Mouse (Mus musculus) forebrain, embryonic 12.5 days (tissue): ENCODE data around the gene Srxn1. TPM values are rescaled to one million over a fixed set of nuclear protein-coding genes. Genes with fewer than 3 reads are reported as not detected.

Experiments
- ATAC-seq: fragments of 200-750 bp; cut with Nextera tagmentation; 2 replicates; pipeline ENCODE4 v1.8.0; 2017; ENCODE audit warnings: moderate TSS enrichment; ENCODE audit not compliant: low FRiP score
- H3K27ac ChIP-seq: fragments of 300-500 bp; sonication (generic); 2 replicates; pipeline ENCODE4 v1.5.1; 2016; ENCODE audit warnings: mild to moderate bottlenecking
- H3K27me3 ChIP-seq: fragments of 300-500 bp; sonication (generic); 2 replicates; pipeline ENCODE4 v1.6.1; 2016; ENCODE audit warnings: mild to moderate bottlenecking
- H3K36me3 ChIP-seq: fragments of 300-500 bp; sonication (generic); replicated peaks from 2 replicates; pipeline ENCODE4 v1.6.1; 2016; ENCODE audit warnings: mild to moderate bottlenecking
- H3K4me1 ChIP-seq: fragments of 300-500 bp; sonication (generic); 2 replicates; pipeline ENCODE4 v1.6.1; 2016
- H3K4me2 ChIP-seq: fragments of 300-500 bp; sonication (generic); 2 replicates; pipeline ENCODE4 v1.6.1; 2016; ENCODE audit warnings: mild to moderate bottlenecking, moderate library complexity
- H3K4me3 ChIP-seq: fragments of 300-500 bp; sonication (generic); replicated peaks from 2 replicates; pipeline ENCODE4 v1.5.1; 2016; ENCODE audit warnings: mild to moderate bottlenecking
- H3K9ac ChIP-seq: fragments of 300-500 bp; sonication (generic); 2 replicates; pipeline ENCODE4 v1.6.1; 2016; ENCODE audit warnings: mild to moderate bottlenecking
- H3K9me3 ChIP-seq: fragments of 300-500 bp; sonication (generic); 2 replicates; pipeline ENCODE4 v1.6.1; 2016
- WGBS: fragments of 180-500 bp; shearing (Covaris S2); methylation state at CpG from one replicate; pipeline ENCODE4 v1.1.7; 2016; 5-methylcytosine and 5-hydroxymethylcytosine counted together
- polyA plus RNA-seq: library from polyadenylated mRNA; unstranded; fragments of >200 nt; fragmentation: Nextera tagmentation; extraction: Ambion mirVana; gene quantifications from 2 replicates; pipeline ENCODE4 v1.2.1, GENCODE M21; 2016

Gene Srxn1
- polyA plus RNA-seq, 1 experiment from 2014 or later = 12.9 TPM

DNA sequence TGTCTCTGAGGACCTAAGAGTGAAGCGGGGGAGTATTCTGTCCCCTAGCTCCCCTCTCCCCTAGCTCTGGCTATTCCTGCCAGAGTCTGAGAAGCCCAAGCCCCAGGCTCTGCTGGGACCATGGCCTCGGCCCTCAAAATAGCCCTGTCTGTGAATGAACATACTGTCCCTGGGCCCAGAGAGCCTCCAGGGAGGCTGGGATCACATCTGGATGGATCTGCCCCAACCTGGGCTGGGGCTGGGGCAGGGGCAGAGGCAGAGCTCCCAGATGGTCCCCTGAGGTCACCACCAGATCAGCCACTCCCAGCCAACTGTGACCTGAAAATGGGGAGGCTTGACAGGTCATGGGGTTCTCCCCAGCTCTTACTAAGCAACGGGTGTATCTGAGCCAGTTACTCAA is 41.8 kb downstream of the Srxn1 start:
- Histone ChIP-seq H3K4me1 (peaks cover 29% of the 10 kb centered on the region), H3K9me3 (no peaks in the 10 kb centered on the region), H3K36me3 (no peaks in the 10 kb centered on the region), H3K4me3 (no peak overlapping the region), H3K27me3 (peaks cover 62% of the 10 kb centered on the region), H3K4me2 (no peak overlapping the region), H3K27ac (no peak overlapping the region), H3K9ac (no peak overlapping the region)
- ATAC-seq = no peak
- WGBS = 74% methylated on average over 3 of the region's 3 CpGs

DNA sequence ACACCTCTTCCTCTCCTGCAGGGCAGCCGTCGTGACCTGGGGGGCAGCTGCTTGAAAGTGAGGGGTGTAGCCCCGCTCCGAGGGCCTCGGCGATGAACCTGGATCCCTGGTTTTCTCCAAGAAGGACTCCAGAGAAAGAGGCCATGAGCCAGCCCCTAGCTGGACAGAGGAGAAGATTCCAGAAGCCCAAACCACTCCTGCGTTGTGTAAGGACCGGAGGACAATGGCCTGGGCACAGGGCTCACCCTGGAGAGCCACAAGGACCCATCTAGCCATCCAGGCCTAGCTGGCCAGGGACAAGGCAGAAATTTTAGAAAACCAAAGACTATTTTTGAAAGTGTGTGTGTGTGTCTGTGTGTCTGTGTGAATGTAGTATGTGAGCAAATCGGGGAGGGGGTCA is 43.4 kb downstream of the Srxn1 start:
- Histone ChIP-seq H3K9me3 (no peaks in the 10 kb centered on the region), H3K4me3 (no peak overlapping the region), H3K36me3 (no peaks in the 10 kb centered on the region), H3K9ac (no peak overlapping the region), H3K27me3 (peaks cover 46% of the 10 kb centered on the region), H3K4me1 (peaks cover 13% of the 10 kb centered on the region), H3K4me2 (no peak overlapping the region), H3K27ac (no peak overlapping the region)
- no peak for ATAC-seq
- WGBS = 92% methylated on average over 9 of the region's 9 CpGs

DNA sequence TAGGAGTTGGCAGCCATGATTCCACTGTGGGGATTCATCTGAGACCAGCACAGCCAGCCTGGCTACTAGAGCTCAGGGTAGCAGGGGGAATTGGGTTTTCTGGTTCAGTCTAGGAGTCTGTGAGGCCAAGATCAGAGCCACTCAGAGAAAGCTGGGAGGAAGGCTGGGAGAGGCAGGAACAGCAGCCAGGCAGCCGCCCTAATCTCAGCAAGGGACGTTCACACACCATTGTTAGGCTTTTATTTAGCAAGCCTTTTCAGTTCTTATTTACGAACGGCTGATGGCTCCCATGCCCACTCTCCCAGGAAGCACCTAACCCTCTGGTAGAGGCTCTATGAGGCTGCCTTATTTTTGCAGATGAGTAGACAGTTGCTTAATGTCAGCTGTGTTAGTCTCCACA is 44.6 kb downstream of the Srxn1 start:
- no peak overlapping the region for H3K4me2 ChIP-seq
- H3K9ac ChIP-seq = no peak overlapping the region
- H3K27me3 ChIP-seq = peaks cover 34% of the 10 kb centered on the region
- no peak overlapping the region for H3K4me3 ChIP-seq
- peaks cover 8% of the 10 kb centered on the region; the same call in 1 of the 2 replicates for H3K4me1 ChIP-seq
- H3K36me3 ChIP-seq = no peaks in the 10 kb centered on the region
- H3K9me3 ChIP-seq = no peaks in the 10 kb centered on the region
- ATAC-seq = no peak
- WGBS = 14% methylated on average over 4 of the region's 4 CpGs
- H3K27ac ChIP-seq = no peak overlapping the region

DNA sequence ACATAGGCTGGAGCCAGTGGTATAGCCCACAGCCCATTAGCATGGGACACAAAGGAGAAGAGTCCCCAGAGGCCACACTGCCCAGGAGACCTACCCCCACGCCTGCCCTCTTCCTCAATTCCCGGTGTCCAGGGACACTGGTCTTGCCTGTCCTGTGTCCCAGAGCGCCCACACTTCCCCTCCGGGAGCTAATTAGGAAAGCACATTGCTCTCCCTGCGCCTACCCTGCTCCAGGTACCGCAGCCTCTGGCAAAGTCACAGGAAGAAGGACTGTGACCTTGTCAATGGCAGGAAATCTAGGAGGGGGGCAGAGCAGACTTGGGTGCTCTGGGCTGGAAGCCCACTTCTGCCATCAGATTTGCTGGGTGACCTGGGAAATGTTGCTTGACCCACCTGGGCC is 45.1 kb downstream of the Srxn1 start:
- no peaks in the 10 kb centered on the region for H3K9me3 ChIP-seq
- H3K27ac ChIP-seq = no peak overlapping the region
- WGBS = 65% methylated on average over 6 of the region's 6 CpGs
- H3K9ac ChIP-seq = no peak overlapping the region
- no peak overlapping the region for H3K4me3 ChIP-seq
- peaks cover 29% of the 10 kb centered on the region for H3K27me3 ChIP-seq
- H3K4me1 ChIP-seq = peaks cover 9% of the 10 kb centered on the region
- H3K36me3 ChIP-seq = no peaks in the 10 kb centered on the region
- no peak for ATAC-seq
- no peak overlapping the region for H3K4me2 ChIP-seq

DNA sequence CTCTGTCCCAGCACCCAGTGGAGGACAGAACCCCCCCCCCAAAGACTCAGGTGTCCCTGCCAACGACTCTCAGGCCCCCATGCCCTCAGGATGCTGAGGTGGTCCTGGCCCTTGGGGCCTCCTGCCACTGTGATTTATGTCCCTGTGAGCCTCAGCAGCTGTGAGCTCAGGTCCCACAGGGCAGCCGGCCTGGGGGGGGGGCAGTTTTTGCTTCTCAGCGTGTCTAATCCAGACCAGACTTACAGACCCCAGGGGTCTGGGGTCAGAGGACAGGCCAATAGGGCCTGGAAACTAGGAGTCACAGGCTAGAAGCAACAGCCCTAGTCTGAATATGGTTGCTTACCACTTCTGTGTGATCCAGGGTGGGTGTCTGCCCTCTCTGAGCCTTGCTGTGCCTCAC is 48.0 kb downstream of the Srxn1 start:
- no peak overlapping the region for H3K27ac ChIP-seq
- no peaks in the 10 kb centered on the region for H3K9me3 ChIP-seq
- H3K4me2 ChIP-seq = no peak overlapping the region
- WGBS = 45% methylated on average over 3 of the region's 3 CpGs
- ATAC-seq = no peak
- H3K4me1 ChIP-seq = peaks cover 14% of the 10 kb centered on the region
- H3K27me3 ChIP-seq = peaks cover 4% of the 10 kb centered on the region; the same call in 1 of the 2 replicates
- no peak overlapping the region for H3K9ac ChIP-seq
- H3K4me3 ChIP-seq = no peak overlapping the region
- H3K36me3 ChIP-seq = no peaks in the 10 kb centered on the region

DNA sequence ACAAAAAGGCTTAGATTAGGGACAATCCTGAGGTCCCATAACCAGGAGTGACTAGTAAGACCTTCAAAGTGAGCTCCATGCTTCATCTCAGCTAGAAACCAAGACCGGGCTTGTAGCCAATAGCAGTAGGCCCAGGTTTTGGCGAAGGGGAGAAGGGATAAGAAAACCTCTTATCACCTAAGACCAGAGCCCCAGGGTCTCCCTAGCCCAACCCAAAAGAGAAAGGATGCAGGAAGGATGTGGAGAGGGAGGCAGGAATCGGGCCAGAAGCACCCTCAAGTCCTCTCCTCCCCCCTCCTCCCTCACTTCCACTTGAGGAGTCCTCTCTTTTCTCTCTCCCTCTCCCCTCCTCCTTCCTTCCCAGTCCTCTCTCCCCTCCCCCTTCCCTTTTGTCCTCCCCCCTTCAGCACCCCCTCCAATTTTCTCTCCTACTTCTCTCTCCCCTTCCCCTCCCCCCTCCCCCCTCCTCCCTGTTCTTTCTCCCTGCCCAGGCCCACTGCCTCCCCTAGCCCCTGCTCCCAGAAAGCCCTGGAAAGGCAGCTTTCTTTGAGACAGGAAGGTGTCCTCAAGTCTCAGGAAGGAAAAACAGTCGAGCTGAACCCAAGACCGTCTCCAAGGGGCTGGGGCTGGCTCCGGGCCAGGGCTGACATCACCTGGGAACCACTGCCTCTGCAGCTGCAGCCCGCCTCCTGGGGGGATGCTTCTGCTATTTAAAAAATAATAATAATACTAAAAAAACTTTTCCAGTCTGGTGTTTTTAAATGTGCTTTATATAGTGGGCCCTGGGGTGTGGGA is 50.3 kb downstream of the Srxn1 start:
- WGBS = 43% methylated on average over 7 of the region's 7 CpGs
- Histone ChIP-seq H3K27ac (peak overlapping the region; percentile 50; the same call in 1 of the 2 replicates), H3K27me3 (no peaks in the 10 kb centered on the region; the same call in 1 of the 2 replicates), H3K4me3 (no peak overlapping the region), H3K9me3 (0 out of 2 replicates have a peak, but pooled peaks cover 2% of the 10 kb centered on the region), H3K36me3 (no peaks in the 10 kb centered on the region), H3K4me2 (peak overlapping the region; percentile 8; the same call in 1 of the 2 replicates), H3K9ac (no peak overlapping the region), H3K4me1 (peaks cover 6% of the 10 kb centered on the region)
- peak; percentile 36; the same call in 1 of the 2 replicates for ATAC-seq

DNA sequence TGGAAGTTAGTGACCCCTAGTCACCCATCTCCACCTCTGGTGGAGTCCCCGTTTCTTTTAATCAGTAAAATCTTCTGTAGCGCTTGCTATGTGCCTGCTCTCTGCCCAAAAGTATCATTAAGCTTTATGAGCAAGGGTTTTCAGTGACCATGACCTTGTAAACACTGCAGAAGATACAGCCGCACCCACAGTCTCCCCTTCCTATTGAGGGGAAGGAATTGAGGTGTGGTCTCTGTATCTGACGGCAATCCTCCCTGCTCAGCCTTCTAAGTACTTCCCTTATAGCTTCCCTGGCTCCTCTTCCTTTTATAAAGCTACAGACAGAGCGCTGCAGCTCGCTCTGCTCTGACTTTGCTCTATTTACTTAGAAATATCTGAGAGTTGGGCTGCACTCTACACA is 51.2 kb downstream of the Srxn1 start:
- H3K27me3 ChIP-seq = no peaks in the 10 kb centered on the region
- peaks cover 6% of the 10 kb centered on the region for H3K4me1 ChIP-seq
- WGBS = 86% methylated on average over 6 of the region's 6 CpGs
- H3K36me3 ChIP-seq = no peaks in the 10 kb centered on the region
- H3K9me3 ChIP-seq = 0 out of 2 replicates have a peak, but pooled peaks cover 2% of the 10 kb centered on the region
- no peak overlapping the region for H3K4me2 ChIP-seq
- H3K27ac ChIP-seq = no peak overlapping the region
- no peak for ATAC-seq
- no peak overlapping the region for H3K9ac ChIP-seq
- no peak overlapping the region for H3K4me3 ChIP-seq

DNA sequence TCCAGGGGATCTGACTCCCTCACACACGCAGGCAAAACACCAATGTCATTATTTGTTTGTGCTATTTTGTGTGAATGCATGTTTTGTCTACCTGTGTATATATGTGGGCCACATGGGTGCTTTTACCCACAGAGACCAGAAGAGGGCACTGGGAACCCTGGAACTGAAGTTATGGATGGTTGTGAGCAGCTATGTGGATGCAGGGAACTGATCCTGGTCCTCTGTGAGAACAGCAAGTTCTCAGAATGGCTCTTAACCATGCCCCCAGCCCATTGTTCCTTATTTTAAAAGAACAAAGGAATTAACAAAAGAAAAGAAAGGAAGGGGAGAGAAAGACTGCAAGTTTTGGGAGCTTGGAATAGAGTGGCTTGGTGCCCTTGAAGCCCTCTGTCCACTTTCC is 54.2 kb downstream of the Srxn1 start:
- WGBS = 95% methylated on average over 1 of the region's 1 CpGs
- H3K9me3 ChIP-seq = 0 out of 2 replicates have a peak, but pooled peaks cover 2% of the 10 kb centered on the region

More for the DNA sequence above, 54.2 kb downstream of the Srxn1 start:
- no peaks in the 10 kb centered on the region for H3K27me3 ChIP-seq
- ATAC-seq = no peak
- no peak overlapping the region for H3K9ac ChIP-seq
- no peaks in the 10 kb centered on the region for H3K36me3 ChIP-seq
- no peak overlapping the region for H3K4me2 ChIP-seq
- H3K4me1 ChIP-seq = peaks cover 6% of the 10 kb centered on the region
- H3K4me3 ChIP-seq = no peak overlapping the region
- no peak overlapping the region for H3K27ac ChIP-seq

Other genes with a start within 250 kb of the Srxn1 start
- 0.10 TPM in 1 of 2 replicates, not detected in the other for gene Angpt4, start 194.3 kb upstream of the Srxn1 start, polyA plus RNA-seq
- gene Fam110a, start 125.3 kb upstream of the Srxn1 start, polyA plus RNA-seq = 90.2 and 96.2 TPM in 2 replicates
- 0.54 and 0.78 TPM in 2 replicates for gene Slc52a3, start 109.0 kb upstream of the Srxn1 start, polyA plus RNA-seq
- 15.3 and 15.6 TPM in 2 replicates for gene Scrt2, start 24.0 kb upstream of the Srxn1 start, polyA plus RNA-seq
- gene Tcf15, start 38.0 kb downstream of the Srxn1 start, polyA plus RNA-seq = 3.0 and 3.2 TPM in 2 replicates
- gene Csnk2a1, start 121.3 kb downstream of the Srxn1 start, polyA plus RNA-seq = 101 and 104 TPM in 2 replicates
- 32.3 and 34.8 TPM in 2 replicates for gene Tbc1d20, start 188.3 kb downstream of the Srxn1 start, polyA plus RNA-seq
- gene Rbck1, start 227.1 kb downstream of the Srxn1 start, polyA plus RNA-seq = 93.1 and 98.4 TPM in 2 replicates
- gene Trib3, start 238.5 kb downstream of the Srxn1 start, polyA plus RNA-seq = 1.6 and 2.8 TPM in 2 replicates